Mouse (Mus musculus): Measurements from ENCODE around the gene Tubb3. TPM values are rescaled to one million over a fixed set of nuclear protein-coding genes. Genes with fewer than 3 reads are reported as not detected.

The Tubb3 gene
- polyA plus RNA-seq (2015; fragmentation: Nextera tagmentation; extraction: Ambion mirVana), result 59.1 and 63.8 TPM in 2 replicates

DNA sequence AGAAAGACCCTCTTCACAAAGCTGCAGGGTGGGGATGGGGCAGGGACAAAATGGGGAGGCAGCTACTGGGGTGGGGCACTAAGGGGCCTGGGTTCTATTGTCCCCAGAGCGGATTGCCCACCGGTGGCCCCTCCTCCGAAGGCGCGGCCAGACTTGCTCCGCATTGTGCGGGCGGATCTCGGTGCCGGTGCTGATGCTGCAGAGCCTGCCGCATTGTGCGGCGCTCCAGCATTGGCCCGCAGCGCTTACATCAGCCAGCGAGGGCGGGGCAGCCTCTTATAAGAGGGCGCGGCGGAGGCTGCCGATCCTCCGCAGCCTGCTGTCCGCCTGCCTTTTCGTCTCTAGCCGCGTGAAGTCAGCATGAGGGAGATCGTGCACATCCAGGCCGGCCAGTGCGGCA, at the start of gene Tubb3:
Gene Tubb3 (plus strand): TSS at position 179 of the 400 bp plus-strand sequence.
- under 1% methylated on average over 29 of the region's 29 CpGs for WGBS

DNA sequence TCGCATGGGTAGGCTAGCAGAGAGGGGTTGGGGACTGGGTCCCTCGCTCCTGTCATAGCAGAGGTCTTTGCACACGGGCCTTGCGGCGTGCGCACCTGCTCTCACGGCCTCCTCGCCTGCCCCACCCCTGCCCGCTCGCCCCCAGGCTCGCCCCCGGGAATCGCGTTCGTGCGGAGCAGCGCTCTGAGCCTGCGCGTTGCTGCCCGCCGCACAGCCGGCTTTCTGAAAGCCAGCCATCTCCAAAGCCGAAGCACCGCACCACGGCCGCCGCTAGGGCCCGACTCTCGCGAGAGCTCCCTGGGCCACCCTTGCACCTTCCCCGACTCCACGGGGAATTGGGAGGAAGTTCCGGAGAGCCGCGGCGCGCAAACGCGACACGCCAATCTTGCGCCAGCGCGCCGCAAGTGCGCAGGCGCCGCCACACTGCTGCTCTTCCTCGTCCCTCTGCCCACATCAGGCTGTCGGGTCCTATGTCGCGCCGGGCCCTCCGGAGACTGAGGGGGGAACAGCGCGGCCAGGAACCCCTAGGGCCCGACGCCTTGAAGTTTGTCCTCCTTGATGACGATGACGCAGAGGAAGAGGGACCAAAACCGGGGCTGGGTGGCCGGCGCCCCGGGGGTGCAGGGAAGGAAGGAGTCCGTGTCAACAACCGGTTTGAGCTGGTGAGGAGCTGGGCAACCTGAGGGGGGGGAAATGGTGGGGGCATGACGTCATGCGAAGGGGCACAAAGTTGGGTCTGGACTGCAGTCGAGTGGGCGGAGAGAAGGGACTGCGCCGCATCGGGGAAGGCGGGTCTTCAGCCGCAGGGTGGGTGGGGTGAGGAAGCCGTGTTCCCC, 37.6 kb upstream of the Tubb3 start, which contains the start of gene Tcf25:
Gene Tcf25 (plus strand): TSS at position 351 of the 836 bp plus-strand sequence.
- H3K27me3 ChIP-seq (replicated peaks), result no peaks in the 10 kb centered on the region
- peak within 1 kb of the TSS; percentile 88 for H3K4me2 ChIP-seq (replicated peaks)
- 0% methylated on average over 75 of the region's 75 CpGs for WGBS
- H3K36me3 ChIP-seq, result peaks cover 3% of the 10 kb centered on the region; the same call in 1 of the 2 replicates
- peak; percentile 96 for ATAC-seq
- H3K4me1 ChIP-seq (replicated peaks), result peaks cover 9% of the 10 kb centered on the region; the same call in 1 of the 2 replicates
- H3K9ac ChIP-seq, result peak within 1 kb of the TSS; percentile 88
- peak within 1 kb of the TSS; percentile 97 for H3K27ac ChIP-seq
- H3K4me3 ChIP-seq (replicated peaks), result peak within 1 kb of the TSS; percentile 88
- H3K9me3 ChIP-seq, result no peaks in the 10 kb centered on the region

More for the DNA sequence above, at the start of gene Tubb3:
- Histone ChIP-seq H3K4me2 (replicated peaks) (peak within 1 kb of the TSS; percentile 57), H3K27ac (no peak within 1 kb of the TSS), H3K4me3 (replicated peaks) (peak within 1 kb of the TSS; percentile 25), H3K9me3 (no peaks in the 10 kb centered on the region), H3K27me3 (replicated peaks) (peaks cover 63% of the 10 kb centered on the region), H3K36me3 (no peaks in the 10 kb centered on the region), H3K9ac (no peak within 1 kb of the TSS), H3K4me1 (replicated peaks) (peaks cover 9% of the 10 kb centered on the region)
- peak; percentile 82 for ATAC-seq

DNA sequence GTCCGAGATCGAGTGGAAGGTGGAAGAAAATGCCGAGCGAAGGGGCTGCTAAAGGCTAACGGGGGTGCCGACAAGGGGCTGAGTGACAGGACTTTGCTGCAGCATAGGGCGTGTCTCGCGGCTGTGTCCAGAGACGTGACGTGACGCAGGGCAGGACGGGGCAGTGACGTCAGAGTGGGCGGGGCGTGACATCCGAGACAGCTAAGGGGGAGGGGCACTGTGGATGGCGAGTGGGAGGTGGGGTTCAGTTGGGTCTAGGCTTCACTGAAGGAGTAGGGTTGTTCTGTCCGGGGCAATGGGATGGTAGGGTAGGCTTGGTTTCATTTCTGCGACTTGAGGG, 37.0 kb upstream of the Tubb3 start:
- H3K9me3 ChIP-seq, result no peaks in the 10 kb centered on the region
- H3K9ac ChIP-seq, result peak overlapping the region; percentile 88
- peaks cover 9% of the 10 kb centered on the region; the same call in 1 of the 2 replicates for H3K4me1 ChIP-seq (replicated peaks)
- peak overlapping the region; percentile 97 for H3K27ac ChIP-seq
- 0% methylated on average over 20 of the region's 20 CpGs for WGBS
- no peaks in the 10 kb centered on the region for H3K27me3 ChIP-seq (replicated peaks)
- H3K36me3 ChIP-seq, result peaks cover 3% of the 10 kb centered on the region; the same call in 1 of the 2 replicates
- ATAC-seq, result peak; percentile 86
- peak overlapping the region; percentile 88 for H3K4me3 ChIP-seq (replicated peaks)
- H3K4me2 ChIP-seq (replicated peaks), result peak overlapping the region; percentile 88

DNA sequence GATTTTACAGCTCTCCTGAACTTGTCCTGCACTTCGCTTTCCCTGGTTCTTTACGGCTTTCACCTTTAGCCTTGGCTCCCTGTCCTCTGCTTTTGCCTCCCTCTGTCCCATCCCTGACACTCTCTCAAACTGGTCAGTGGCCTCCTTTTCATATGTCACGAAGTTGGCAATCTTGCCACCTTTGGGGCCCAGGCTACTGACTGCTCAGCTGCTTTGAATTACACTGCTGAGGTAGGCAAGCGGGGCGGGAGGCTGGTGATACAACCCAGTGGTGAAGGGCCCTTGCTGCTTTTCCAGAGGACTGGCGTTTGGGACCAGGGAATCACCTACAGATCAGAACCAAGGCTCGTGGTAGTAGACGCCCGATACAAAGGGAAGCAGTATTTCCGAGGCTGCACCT, 35.5 kb upstream of the Tubb3 start:
- WGBS, result 86% methylated on average over 10 of the region's 10 CpGs
- no peaks in the 10 kb centered on the region for H3K27me3 ChIP-seq (replicated peaks)
- no peak overlapping the region for H3K4me3 ChIP-seq (replicated peaks)
- peaks cover 9% of the 10 kb centered on the region; the same call in 1 of the 2 replicates for H3K4me1 ChIP-seq (replicated peaks)
- H3K27ac ChIP-seq, result no peak overlapping the region
- no peak overlapping the region for H3K9ac ChIP-seq
- H3K4me2 ChIP-seq (replicated peaks), result no peak overlapping the region
- ATAC-seq, result no peak
- no peaks in the 10 kb centered on the region for H3K9me3 ChIP-seq
- H3K36me3 ChIP-seq, result peaks cover 6% of the 10 kb centered on the region

DNA sequence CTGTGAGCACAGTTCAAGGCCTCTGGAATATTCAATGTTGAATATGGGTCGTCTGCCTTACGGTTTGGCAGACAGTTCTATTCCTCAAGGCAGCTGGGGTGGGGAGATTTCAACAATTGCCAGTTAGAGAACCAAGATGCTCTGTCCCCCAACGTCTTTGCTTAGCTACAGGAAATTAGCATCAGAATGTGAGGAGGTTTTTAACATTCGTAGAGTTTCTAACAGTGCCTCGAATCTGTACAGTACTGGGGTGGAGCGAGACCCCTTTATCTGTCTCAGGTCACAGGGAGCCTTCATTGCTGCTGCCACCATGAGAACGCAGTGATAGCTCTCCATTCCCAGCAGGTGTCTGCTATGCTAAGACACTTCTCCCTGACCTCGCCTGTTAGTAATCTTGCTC, 35.1 kb upstream of the Tubb3 start:
- WGBS, result 77% methylated on average over 8 of the region's 8 CpGs
- H3K4me3 ChIP-seq (replicated peaks), result no peak overlapping the region
- peaks cover 6% of the 10 kb centered on the region for H3K36me3 ChIP-seq
- no peak overlapping the region for H3K4me2 ChIP-seq (replicated peaks)
- no peaks in the 10 kb centered on the region for H3K9me3 ChIP-seq
- H3K27ac ChIP-seq, result no peak overlapping the region
- no peak overlapping the region for H3K9ac ChIP-seq
- no peaks in the 10 kb centered on the region for H3K27me3 ChIP-seq (replicated peaks)
- H3K4me1 ChIP-seq (replicated peaks), result peaks cover 9% of the 10 kb centered on the region; the same call in 1 of the 2 replicates
- no peak for ATAC-seq

DNA sequence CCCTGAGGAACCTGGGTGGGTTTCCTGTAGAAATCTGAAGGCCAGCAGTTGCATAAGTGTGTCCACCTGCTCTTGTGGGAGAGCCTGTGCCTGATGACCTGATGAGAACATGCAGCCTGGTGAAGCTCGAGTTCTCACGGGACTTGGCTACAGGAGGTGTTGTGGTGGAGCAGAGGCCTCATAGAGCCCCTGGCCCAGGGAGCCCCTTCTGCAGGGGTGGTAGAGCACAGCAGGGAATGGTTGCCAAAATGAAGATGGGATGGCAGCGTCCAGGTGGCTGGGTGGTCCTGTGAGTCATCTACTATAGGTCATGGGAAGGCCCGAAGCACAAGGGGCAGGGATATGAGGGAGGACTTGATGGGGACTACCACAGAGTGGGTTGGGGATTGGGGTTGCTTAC, 29.5 kb upstream of the Tubb3 start:
- no peaks in the 10 kb centered on the region for H3K9me3 ChIP-seq
- no peaks in the 10 kb centered on the region for H3K4me1 ChIP-seq (replicated peaks)
- no peak overlapping the region for H3K27ac ChIP-seq
- no peak overlapping the region for H3K4me3 ChIP-seq (replicated peaks)
- 92% methylated on average over 4 of the region's 4 CpGs for WGBS
- peaks cover 40% of the 10 kb centered on the region for H3K36me3 ChIP-seq
- H3K27me3 ChIP-seq (replicated peaks), result no peaks in the 10 kb centered on the region
- no peak for ATAC-seq
- no peak overlapping the region for H3K9ac ChIP-seq
- no peak overlapping the region for H3K4me2 ChIP-seq (replicated peaks)

DNA sequence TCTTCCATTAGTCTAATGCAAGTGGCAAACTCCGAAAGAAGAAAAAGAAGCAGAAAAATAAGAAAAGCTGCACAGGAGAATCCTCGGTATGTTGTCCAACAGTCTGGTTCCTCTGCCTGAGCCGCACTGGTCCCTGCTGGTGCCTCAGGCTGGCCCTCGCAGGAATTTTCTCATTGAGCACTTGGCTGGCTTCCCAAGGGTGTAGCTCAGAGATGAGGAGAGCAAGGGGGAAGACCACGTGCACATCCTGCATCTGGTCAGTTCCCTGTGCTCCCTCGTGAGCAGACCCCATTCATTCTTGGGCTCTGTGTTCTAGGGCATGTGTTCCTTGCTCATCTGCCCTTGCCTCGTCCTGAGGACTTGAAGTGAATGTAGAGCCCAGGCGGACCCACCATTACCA, 28.7 kb upstream of the Tubb3 start:
- Histone ChIP-seq H3K9ac (no peak overlapping the region), H3K4me2 (replicated peaks) (no peak overlapping the region), H3K27me3 (replicated peaks) (no peaks in the 10 kb centered on the region), H3K4me3 (replicated peaks) (no peak overlapping the region), H3K9me3 (no peaks in the 10 kb centered on the region), H3K27ac (no peak overlapping the region), H3K4me1 (replicated peaks) (no peaks in the 10 kb centered on the region), H3K36me3 (peaks cover 44% of the 10 kb centered on the region)
- WGBS, result 80% methylated on average over 8 of the region's 8 CpGs
- ATAC-seq, result no peak

DNA sequence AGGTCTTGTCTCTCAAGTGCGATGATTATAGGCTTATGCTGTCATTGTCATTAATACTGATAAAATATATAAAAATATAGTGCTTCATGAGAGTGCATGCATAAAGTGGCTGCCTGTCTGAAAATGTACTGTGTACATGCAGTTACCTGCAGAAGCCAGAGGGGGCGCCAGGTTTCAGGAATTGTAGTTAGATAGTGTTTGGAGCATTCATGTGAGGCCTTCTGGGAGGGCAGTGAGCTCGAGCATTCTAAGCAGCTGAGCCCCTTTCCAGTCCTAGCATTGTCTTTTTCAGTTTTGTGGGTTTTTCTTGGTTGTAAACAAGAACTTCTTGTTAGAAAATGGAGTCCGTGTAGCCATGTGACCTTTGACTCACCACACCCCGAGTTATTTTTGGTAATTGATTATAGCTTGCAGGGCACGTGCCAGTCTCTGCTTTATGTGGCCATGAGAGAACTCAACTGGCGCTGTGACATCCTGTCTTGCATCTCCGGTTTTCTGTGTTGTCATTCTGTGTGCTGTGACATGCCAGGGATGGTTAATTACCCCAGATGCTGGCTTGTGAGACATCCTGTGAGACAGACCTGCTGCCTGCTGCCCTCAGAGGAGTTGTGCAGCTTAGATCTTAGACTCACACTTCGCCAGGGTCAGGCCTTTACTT, 26.2 kb upstream of the Tubb3 start:
- H3K9ac ChIP-seq, result no peak overlapping the region
- H3K4me1 ChIP-seq (replicated peaks), result no peaks in the 10 kb centered on the region
- peaks cover 65% of the 10 kb centered on the region for H3K36me3 ChIP-seq
- H3K27me3 ChIP-seq (replicated peaks), result no peaks in the 10 kb centered on the region
- H3K4me2 ChIP-seq (replicated peaks), result no peak overlapping the region
- H3K9me3 ChIP-seq, result no peaks in the 10 kb centered on the region
- no peak overlapping the region for H3K4me3 ChIP-seq (replicated peaks)
- H3K27ac ChIP-seq, result no peak overlapping the region
- WGBS, result 68% methylated on average over 9 of the region's 9 CpGs
- 0 out of 2 replicates have a peak, but pooled peaks have one; percentile 10 for ATAC-seq

DNA sequence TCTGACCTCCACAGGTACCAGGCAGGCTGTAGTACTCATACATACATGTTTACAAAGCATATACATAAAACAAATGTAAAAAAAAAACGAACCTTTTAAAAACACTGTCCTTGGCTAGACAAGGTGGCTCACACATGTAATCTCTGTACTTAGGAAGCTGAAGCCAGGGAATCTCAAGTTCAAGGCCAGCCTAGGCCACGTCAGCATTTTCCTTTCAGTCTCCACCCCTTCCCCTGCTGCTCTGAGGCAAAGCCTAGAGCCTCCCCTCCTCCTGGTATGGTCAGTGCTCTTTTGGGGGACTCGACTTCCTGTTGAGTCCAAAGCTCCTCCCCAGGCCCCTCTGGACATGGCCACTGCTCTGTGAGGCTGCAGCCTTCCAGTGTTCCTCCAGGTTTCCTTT, 24.2 kb upstream of the Tubb3 start:
- no peak for ATAC-seq
- H3K9ac ChIP-seq, result no peak overlapping the region
- H3K4me1 ChIP-seq (replicated peaks), result no peaks in the 10 kb centered on the region
- H3K27ac ChIP-seq, result no peak overlapping the region
- no peak overlapping the region for H3K4me3 ChIP-seq (replicated peaks)
- no peaks in the 10 kb centered on the region for H3K9me3 ChIP-seq
- WGBS, result 80% methylated on average over 3 of the region's 3 CpGs
- H3K36me3 ChIP-seq, result peaks cover 74% of the 10 kb centered on the region
- H3K27me3 ChIP-seq (replicated peaks), result no peaks in the 10 kb centered on the region
- H3K4me2 ChIP-seq (replicated peaks), result no peak overlapping the region

DNA sequence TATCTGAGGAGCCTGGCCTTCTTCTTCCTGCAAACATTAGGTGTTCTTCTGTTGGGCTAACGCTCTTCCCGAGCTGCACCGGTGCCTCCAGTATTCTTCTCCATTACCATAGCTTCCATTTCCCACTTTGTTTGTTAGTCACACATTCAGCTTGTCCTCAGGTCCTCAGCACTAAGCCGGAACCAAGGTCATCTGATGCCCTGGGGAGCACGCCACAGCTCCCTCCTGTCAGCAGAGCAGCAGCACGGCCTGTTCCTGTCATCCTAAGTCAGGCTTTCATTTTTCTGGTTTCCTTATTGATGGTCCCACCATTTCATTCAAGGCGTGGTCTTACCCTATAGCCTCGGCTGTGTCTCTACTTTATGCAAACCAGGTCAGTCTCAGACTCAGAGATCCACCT, 23.4 kb upstream of the Tubb3 start:
- no peaks in the 10 kb centered on the region for H3K27me3 ChIP-seq (replicated peaks)
- WGBS, result 91% methylated on average over 8 of the region's 8 CpGs
- peaks cover 74% of the 10 kb centered on the region for H3K36me3 ChIP-seq
- no peak overlapping the region for H3K4me2 ChIP-seq (replicated peaks)
- no peaks in the 10 kb centered on the region for H3K4me1 ChIP-seq (replicated peaks)
- no peak overlapping the region for H3K4me3 ChIP-seq (replicated peaks)
- H3K9me3 ChIP-seq, result no peaks in the 10 kb centered on the region
- no peak for ATAC-seq
- no peak overlapping the region for H3K9ac ChIP-seq
- no peak overlapping the region for H3K27ac ChIP-seq

DNA sequence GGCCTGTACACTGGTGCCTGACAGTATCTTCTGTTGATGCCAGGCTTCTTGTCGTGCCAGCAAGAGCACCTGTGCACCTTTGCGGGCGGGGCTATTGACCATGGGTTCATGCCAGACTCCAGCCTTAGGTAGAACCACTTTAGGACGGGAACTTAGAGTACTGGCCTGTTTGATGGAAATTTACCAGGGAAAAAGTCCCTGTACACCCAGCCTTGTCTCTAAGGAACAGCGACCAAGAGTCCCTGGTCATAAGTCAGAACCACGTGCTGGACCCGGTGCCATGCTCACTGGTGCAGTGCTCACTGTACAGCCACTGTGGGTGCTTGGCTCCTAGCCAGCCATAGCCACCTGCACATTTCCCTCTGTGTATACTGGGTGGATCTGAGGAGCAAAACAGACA, 22.2 kb upstream of the Tubb3 start:
- Histone ChIP-seq H3K4me1 (replicated peaks) (no peaks in the 10 kb centered on the region), H3K27me3 (replicated peaks) (no peaks in the 10 kb centered on the region), H3K9me3 (no peaks in the 10 kb centered on the region), H3K4me2 (replicated peaks) (no peak overlapping the region), H3K27ac (no peak overlapping the region), H3K9ac (no peak overlapping the region), H3K36me3 (peaks cover 71% of the 10 kb centered on the region), H3K4me3 (replicated peaks) (no peak overlapping the region)
- WGBS, result 90% methylated on average over 7 of the region's 7 CpGs
- ATAC-seq, result no peak

DNA sequence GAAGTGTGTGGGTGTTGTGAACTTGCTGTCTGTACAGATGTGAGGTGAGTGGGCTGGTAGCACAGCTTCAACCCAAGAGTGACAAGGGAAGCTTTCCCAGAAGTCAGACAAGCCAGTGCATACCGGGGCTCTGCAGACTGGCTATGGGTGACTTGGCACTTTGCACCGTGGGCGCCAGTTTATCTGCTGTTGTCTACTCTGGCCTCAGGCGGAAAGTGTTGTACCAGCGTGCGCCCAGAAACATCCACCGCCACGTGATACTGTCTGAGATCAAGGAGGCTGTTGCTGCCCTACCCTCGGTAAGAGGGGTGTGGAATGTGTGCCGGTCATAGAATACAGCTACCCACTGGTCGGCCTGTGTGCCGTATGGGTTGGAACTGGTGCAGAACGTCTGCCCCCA, 12.9 kb upstream of the Tubb3 start:
- no peaks in the 10 kb centered on the region for H3K27me3 ChIP-seq (replicated peaks)
- no peaks in the 10 kb centered on the region for H3K4me1 ChIP-seq (replicated peaks)
- no peak overlapping the region for H3K9ac ChIP-seq
- no peak overlapping the region for H3K4me3 ChIP-seq (replicated peaks)
- 94% methylated on average over 13 of the region's 13 CpGs for WGBS
- no peak for ATAC-seq
- H3K4me2 ChIP-seq (replicated peaks), result no peak overlapping the region
- no peaks in the 10 kb centered on the region for H3K9me3 ChIP-seq
- H3K36me3 ChIP-seq, result peaks cover 60% of the 10 kb centered on the region
- no peak overlapping the region for H3K27ac ChIP-seq
